Mouse (Mus musculus): Measurements from ENCODE around the gene Slc44a2. TPM values are rescaled to one million over a fixed set of nuclear protein-coding genes. Genes with fewer than 3 reads are reported as not detected.

Gene Slc44a2
- polyA plus RNA-seq, 1 experiment from 2014 or later: 86.0 TPM

DNA sequence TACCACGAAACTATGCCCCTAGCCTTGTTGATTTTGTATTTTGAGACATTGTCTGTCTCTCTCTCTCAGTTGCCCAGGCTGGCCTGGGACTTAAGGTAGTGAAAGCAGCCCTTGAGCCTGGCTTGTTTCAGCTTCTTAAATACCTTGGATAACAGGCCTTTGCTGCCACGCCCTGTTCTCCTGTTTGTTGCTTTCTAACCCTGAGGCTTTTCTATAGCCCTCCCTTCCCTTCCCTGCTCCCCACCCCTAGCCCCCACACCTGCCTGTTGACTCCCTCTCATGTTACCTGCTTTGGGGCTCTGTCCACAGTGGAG is 32.8 kb downstream of the Slc44a2 start:
- Histone ChIP-seq H3K9ac (replicated peaks; ENCODE audit: low read length) (peak overlapping the region; percentile 32; the same call in 1 of the 2 replicates), H3K9me3 (replicated peaks; ENCODE audit: control insufficient read depth, low read length) (no peaks in the 10 kb centered on the region), H3K4me3 (ENCODE audit: low read depth, low read length) (no peak overlapping the region), H3K27ac (replicated peaks; ENCODE audit: low read depth, low read length) (peak overlapping the region; percentile 25; the same call in 1 of the 2 replicates), H3K27me3 (ENCODE audit: control insufficient read depth, insufficient read depth, low read length) (no peaks in the 10 kb centered on the region), H3K4me2 (ENCODE audit: low read depth, low read length) (no peak overlapping the region), H3K36me3 (replicated peaks; ENCODE audit: control insufficient read depth, insufficient read depth, low read depth, low read length) (no peaks in the 10 kb centered on the region; the same call in 1 of the 2 replicates), H3K4me1 (ENCODE audit: control insufficient read depth, insufficient read depth, low read length) (peaks cover 7% of the 10 kb centered on the region; the same call in 1 of the 2 replicates)
- peak; percentile 46 for DNase-seq (ENCODE audit: low spot score)
- ATAC-seq (replicated peaks; ENCODE audit: insufficient number of reproducible peaks, low FRiP score, low TSS enrichment, low read depth): no peak
- WGBS: 35% methylated on average over 2 of the region's 2 CpGs

DNA sequence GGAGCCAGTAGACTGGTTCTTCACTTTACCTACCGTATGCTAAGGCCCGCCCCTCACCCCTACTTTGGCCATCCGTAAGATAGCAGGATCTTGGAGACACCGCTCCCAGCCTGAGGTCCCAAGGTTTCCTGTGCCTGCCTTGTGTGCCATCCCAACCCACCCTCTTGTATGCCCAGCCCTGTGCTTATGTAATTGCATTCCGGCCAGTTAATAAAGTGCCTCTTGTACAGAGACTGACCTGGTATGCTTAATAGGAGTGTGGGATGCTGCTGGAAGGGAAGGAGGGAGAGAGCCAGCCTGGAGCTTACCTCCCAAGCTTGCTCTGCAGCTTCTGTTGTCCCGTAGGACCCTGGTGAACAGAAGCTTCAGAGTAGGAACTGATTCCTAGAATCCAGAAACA is 34.3 kb downstream of the Slc44a2 start:
- Histone ChIP-seq H3K27ac (replicated peaks; ENCODE audit: low read depth, low read length) (no peak overlapping the region), H3K4me3 (ENCODE audit: low read depth, low read length) (no peak overlapping the region), H3K27me3 (ENCODE audit: control insufficient read depth, insufficient read depth, low read length) (no peaks in the 10 kb centered on the region), H3K4me1 (ENCODE audit: control insufficient read depth, insufficient read depth, low read length) (peaks cover 7% of the 10 kb centered on the region; the same call in 1 of the 2 replicates), H3K9ac (replicated peaks; ENCODE audit: low read length) (no peak overlapping the region), H3K4me2 (ENCODE audit: low read depth, low read length) (no peak overlapping the region), H3K9me3 (replicated peaks; ENCODE audit: control insufficient read depth, low read length) (no peaks in the 10 kb centered on the region), H3K36me3 (replicated peaks; ENCODE audit: control insufficient read depth, insufficient read depth, low read depth, low read length) (no peaks in the 10 kb centered on the region)
- no peak for DNase-seq (ENCODE audit: low spot score)
- WGBS: 90% methylated on average over 6 of the region's 6 CpGs
- no peak for ATAC-seq (replicated peaks; ENCODE audit: insufficient number of reproducible peaks, low FRiP score, low TSS enrichment, low read depth)

DNA sequence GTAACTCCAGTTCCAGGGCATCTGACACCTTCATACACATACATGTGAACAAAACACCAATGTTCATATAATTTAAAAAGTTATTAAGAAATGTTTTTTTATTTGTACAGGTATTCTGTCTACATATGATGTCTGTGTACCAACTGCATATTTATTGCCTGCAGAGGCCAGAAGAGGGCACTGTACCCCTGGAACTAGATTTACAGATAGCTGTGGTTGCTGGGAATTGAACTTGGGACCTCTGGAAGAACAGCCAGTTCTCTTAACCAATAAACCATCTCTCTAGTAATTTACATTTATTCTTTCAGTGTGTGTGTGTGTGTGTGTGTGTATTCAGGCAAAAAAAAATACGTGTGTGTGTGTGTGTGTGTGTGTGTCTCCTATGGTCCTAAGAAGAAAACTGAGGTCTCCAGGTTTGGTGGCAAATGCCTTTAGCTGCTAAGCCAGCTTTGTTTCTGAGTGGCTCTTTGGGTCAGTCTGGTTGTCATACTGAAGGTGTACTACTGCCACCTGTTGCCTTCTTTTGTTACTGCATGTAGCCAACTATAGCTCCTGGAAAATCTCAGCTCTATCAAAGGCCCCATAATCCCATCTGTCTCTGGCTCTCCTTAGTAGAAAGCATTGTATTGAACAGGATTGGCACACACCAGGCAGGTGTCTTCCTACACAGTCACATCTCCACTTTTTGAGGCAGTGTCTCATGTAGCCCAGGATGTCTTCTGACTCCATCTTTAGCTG is 36.7 kb downstream of the Slc44a2 start:
- H3K36me3 ChIP-seq (replicated peaks; ENCODE audit: control insufficient read depth, insufficient read depth, low read depth, low read length): no peaks in the 10 kb centered on the region
- ATAC-seq (replicated peaks; ENCODE audit: insufficient number of reproducible peaks, low FRiP score, low TSS enrichment, low read depth) (no peak), DNase-seq (ENCODE audit: low spot score) (peak; percentile 91)
- H3K27me3 ChIP-seq (ENCODE audit: control insufficient read depth, insufficient read depth, low read length): no peaks in the 10 kb centered on the region
- WGBS: 3% methylated on average over 1 of the region's 1 CpGs
- H3K9ac ChIP-seq (replicated peaks; ENCODE audit: low read length): no peak overlapping the region
- no peaks in the 10 kb centered on the region for H3K9me3 ChIP-seq (replicated peaks; ENCODE audit: control insufficient read depth, low read length)
- peaks cover 7% of the 10 kb centered on the region; the same call in 1 of the 2 replicates for H3K4me1 ChIP-seq (ENCODE audit: control insufficient read depth, insufficient read depth, low read length)
- H3K27ac ChIP-seq (replicated peaks; ENCODE audit: low read depth, low read length): no peak overlapping the region
- no peak overlapping the region for H3K4me3 ChIP-seq (ENCODE audit: low read depth, low read length)
- H3K4me2 ChIP-seq (ENCODE audit: low read depth, low read length): no peak overlapping the region

DNA sequence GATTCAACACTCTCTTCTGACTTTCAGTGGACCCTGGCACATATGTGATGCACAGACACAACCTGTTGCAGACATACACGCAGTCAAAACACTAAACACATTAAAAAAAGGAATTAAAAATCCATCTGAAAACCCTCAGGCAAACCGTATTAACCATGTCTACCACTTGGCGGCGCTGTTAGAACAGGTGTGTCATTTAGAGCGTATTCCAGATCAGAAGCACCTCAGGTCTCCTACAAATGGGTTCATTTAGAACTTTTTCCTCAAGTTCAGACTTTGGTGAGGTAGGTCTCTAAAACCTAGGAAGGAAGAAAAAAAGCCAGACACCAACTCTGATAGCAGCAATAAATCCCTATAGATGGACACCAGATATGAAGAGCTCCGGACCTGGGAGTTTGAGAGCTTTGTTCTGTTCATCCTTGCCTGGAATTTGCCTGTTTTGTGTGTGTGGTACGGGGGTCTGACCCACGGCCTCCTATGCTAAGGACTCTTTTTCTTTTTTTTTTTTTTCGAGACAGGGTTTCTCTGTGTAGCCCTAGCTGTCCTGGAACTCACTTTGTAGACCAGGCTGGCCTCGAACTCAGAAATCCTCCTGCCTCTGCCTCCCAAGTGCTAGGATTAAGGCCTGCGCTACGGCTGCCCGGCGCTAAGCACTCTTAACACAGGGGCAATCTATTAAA is 46.2 kb downstream of the Slc44a2 start:
- WGBS: 37% methylated on average over 14 of the region's 14 CpGs
- Histone ChIP-seq H3K27ac (replicated peaks; ENCODE audit: low read depth, low read length) (no peak overlapping the region), H3K4me3 (ENCODE audit: low read depth, low read length) (peak overlapping the region; percentile 3; the same call in 1 of the 2 replicates), H3K9me3 (replicated peaks; ENCODE audit: control insufficient read depth, low read length) (no peaks in the 10 kb centered on the region), H3K27me3 (ENCODE audit: control insufficient read depth, insufficient read depth, low read length) (no peaks in the 10 kb centered on the region), H3K4me1 (ENCODE audit: control insufficient read depth, insufficient read depth, low read length) (no peaks in the 10 kb centered on the region), H3K4me2 (ENCODE audit: low read depth, low read length) (peak overlapping the region; percentile 23), H3K36me3 (replicated peaks; ENCODE audit: control insufficient read depth, insufficient read depth, low read depth, low read length) (0 out of 2 replicates have a peak, but pooled peaks cover 3% of the 10 kb centered on the region), H3K9ac (replicated peaks; ENCODE audit: low read length) (peak overlapping the region; percentile 18; the same call in 1 of the 2 replicates)
- DNase-seq (ENCODE audit: low spot score) (peak; percentile 69), ATAC-seq (replicated peaks; ENCODE audit: insufficient number of reproducible peaks, low FRiP score, low TSS enrichment, low read depth) (peak; percentile 10)

DNA sequence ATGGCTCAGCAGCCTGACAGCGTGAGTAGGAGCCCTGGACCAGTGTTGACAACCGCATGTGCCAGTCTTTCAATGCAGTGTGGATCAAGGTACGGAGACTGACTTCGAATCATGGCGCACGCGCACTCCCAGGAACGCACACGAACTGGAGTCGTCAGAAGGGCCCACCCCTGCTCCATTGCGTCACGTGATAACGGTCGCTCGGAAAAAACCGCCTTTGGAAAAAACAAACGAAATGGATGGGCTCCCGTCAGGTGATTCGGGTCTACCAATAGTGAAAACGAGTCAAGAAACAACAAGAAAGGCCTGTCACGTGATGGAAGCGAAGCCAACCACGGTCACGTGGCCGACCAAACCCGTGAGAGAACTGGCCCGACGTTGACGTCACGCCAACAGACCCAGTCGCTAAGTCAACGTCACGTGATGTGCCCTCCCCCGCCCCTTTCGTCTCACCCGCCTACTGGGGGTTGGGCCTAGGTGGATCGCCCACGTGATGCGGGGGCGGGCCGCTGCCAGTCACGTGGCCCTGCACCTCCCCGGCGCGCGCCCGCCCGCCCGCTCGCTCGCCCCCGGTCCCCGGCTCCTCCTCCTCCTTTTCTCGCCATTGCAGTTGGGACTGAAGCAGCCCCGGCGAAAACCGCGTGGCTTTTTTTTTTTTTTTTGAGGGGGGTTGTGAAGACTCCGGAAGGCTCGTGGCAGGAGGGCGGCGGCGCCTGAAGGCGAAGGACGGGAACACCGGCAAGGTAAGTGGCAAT is 47.0 kb downstream of the Slc44a2 start, which contains the start of gene Ilf3:
TSS of gene Ilf3 (plus strand) at position 515 of the 755 bp plus-strand sequence.
- no peaks in the 10 kb centered on the region for H3K9me3 ChIP-seq (replicated peaks; ENCODE audit: control insufficient read depth, low read length)
- 0 out of 2 replicates have a peak, but pooled peaks cover 4% of the 10 kb centered on the region for H3K36me3 ChIP-seq (replicated peaks; ENCODE audit: control insufficient read depth, insufficient read depth, low read depth, low read length)
- ATAC-seq (replicated peaks; ENCODE audit: insufficient number of reproducible peaks, low FRiP score, low TSS enrichment, low read depth) (peak; percentile 91), DNase-seq (ENCODE audit: low spot score) (peak; percentile 100)
- no peaks in the 10 kb centered on the region for H3K27me3 ChIP-seq (ENCODE audit: control insufficient read depth, insufficient read depth, low read length)
- peak within 1 kb of the TSS; percentile 73 for H3K4me2 ChIP-seq (ENCODE audit: low read depth, low read length)
- H3K27ac ChIP-seq (replicated peaks; ENCODE audit: low read depth, low read length): peak within 1 kb of the TSS; percentile 87
- peak within 1 kb of the TSS; percentile 95 for H3K9ac ChIP-seq (replicated peaks; ENCODE audit: low read length)
- WGBS: under 1% methylated on average over 63 of the region's 66 CpGs
- no peaks in the 10 kb centered on the region for H3K4me1 ChIP-seq (ENCODE audit: control insufficient read depth, insufficient read depth, low read length)
- H3K4me3 ChIP-seq (ENCODE audit: low read depth, low read length): peak within 1 kb of the TSS; percentile 68

DNA sequence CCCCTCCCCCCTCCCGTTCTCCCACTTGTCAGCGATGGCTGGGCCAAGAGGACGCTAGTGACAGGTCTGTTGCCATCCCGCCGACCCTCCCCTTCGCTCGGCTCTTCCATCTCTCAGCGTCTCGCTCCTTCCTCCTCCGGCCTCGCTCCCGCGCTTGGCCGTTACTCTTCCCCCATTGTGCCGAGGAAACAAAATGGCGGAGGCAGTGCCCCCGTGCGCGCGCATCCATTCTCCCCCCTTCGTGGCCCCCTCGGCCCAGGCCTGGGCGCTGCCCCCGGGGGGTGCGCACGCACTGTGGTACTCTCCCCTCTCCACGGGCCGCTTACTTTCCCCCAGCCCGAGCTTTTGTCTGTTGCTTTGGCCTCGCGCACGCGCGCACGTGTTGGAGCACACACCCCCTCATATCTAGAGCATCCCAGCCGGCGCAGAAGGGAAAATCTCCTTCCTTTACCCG is 47.7 kb downstream of the Slc44a2 start:
- H3K27ac ChIP-seq (replicated peaks; ENCODE audit: low read depth, low read length): peak overlapping the region; percentile 87
- ATAC-seq (replicated peaks; ENCODE audit: insufficient number of reproducible peaks, low FRiP score, low TSS enrichment, low read depth) (peak; percentile 58), DNase-seq (ENCODE audit: low spot score) (peak; percentile 86)
- under 1% methylated on average over 31 of the region's 38 CpGs for WGBS
- no peaks in the 10 kb centered on the region for H3K9me3 ChIP-seq (replicated peaks; ENCODE audit: control insufficient read depth, low read length)
- H3K4me3 ChIP-seq (ENCODE audit: low read depth, low read length): peak overlapping the region; percentile 68
- H3K9ac ChIP-seq (replicated peaks; ENCODE audit: low read length): peak overlapping the region; percentile 95
- peak overlapping the region; percentile 73 for H3K4me2 ChIP-seq (ENCODE audit: low read depth, low read length)
- H3K4me1 ChIP-seq (ENCODE audit: control insufficient read depth, insufficient read depth, low read length): no peaks in the 10 kb centered on the region
- 0 out of 2 replicates have a peak, but pooled peaks cover 4% of the 10 kb centered on the region for H3K36me3 ChIP-seq (replicated peaks; ENCODE audit: control insufficient read depth, insufficient read depth, low read depth, low read length)
- H3K27me3 ChIP-seq (ENCODE audit: control insufficient read depth, insufficient read depth, low read length): no peaks in the 10 kb centered on the region

DNA sequence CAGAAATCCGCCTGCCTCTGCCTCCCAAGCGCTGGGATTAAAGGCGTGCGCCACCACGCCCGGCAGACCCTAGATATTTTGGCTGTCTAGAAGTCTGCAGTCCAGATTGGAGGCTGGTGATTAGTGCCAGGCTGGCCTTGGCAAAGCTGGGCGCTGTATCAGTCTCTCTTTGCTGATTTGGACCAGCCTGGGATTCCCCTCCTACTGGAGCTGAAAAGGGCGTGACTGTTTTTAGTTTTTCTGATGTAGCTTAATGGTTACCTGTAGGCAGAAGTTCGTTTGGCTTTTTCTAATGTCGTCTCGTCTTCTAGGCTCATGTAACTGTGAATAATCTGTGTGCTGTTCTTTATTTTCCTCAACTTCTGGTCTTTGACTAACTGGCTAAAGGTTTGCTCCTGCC is 48.6 kb downstream of the Slc44a2 start:
- ATAC-seq (replicated peaks; ENCODE audit: insufficient number of reproducible peaks, low FRiP score, low TSS enrichment, low read depth) (no peak), DNase-seq (ENCODE audit: low spot score) (no peak)
- Histone ChIP-seq H3K27ac (replicated peaks; ENCODE audit: low read depth, low read length) (no peak overlapping the region), H3K9me3 (replicated peaks; ENCODE audit: control insufficient read depth, low read length) (no peaks in the 10 kb centered on the region), H3K4me3 (ENCODE audit: low read depth, low read length) (peak overlapping the region; percentile 68), H3K36me3 (replicated peaks; ENCODE audit: control insufficient read depth, insufficient read depth, low read depth, low read length) (0 out of 2 replicates have a peak, but pooled peaks cover 4% of the 10 kb centered on the region), H3K9ac (replicated peaks; ENCODE audit: low read length) (peak overlapping the region; percentile 95), H3K4me1 (ENCODE audit: control insufficient read depth, insufficient read depth, low read length) (no peaks in the 10 kb centered on the region), H3K4me2 (ENCODE audit: low read depth, low read length) (peak overlapping the region; percentile 73), H3K27me3 (ENCODE audit: control insufficient read depth, insufficient read depth, low read length) (no peaks in the 10 kb centered on the region)
- 63% methylated on average over 11 of the region's 11 CpGs for WGBS

Measured in embryonic facial prominence, embryonic 11.5 days (tissue).